In the genomic region with DNA sequence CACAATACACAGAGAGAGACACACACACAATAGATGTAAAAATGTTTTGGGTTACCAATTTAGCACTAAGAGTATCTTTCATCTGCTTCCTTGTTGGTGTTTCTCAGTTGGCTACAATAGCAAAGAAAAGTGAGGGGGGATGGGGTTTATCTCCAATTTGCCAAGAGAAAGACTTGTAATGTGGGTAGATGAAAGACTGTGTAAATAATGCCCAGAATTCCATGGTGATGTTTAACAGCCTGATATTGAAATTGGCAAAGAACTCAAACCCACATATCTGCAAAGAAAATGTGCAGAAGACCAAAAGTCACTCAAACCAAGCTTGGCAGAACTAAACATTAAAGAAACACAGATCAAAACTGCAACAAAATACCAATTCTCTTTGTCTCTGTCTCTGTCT, we compare ENCODE assay signal across 28 mouse cellular contexts. TPM values are rescaled to one million over a fixed set of nuclear protein-coding genes. Genes with fewer than 3 reads are reported as not detected.
DNase-seq lines count a peak whose midpoint lies in the region; ATAC-seq and TF ChIP-seq lines count a peak whose summit lies in the region.
"Had no signal": no experiment of that assay in that cellular context is flagged by ENCODE, and none has a peak within 500 bp of the region (broad histone marks: within the 10 kb centered on the region; RNA-seq: fewer than 3 reads in every experiment).

No protein-coding gene starts in this region.

- no peak for ATAC-seq in liver, embryonic 11.5 days (replicated peaks; ENCODE audit: low FRiP score)
- ATAC-seq: activated CD4-positive, CD25-positive, alpha-beta regulatory T cell, adult 4 months; forebrain, embryonic 14.5 days; forebrain, embryonic 16.5 days; Patski had no signal

- no peak for TF ChIP-seq CTCF in liver, adult 2 months (IDR thresholded peaks at IDR 0.05; ENCODE audit: low read depth, low read length)

- H3K4me3 ChIP-seq in liver, adult 2 months (ENCODE audit: insufficient read depth, low read depth, low read length), result no peak overlapping the region
- H3K4me3 ChIP-seq in liver, embryonic 11.5 days (ENCODE audit: low read depth, low read length), result no peak overlapping the region
- H3K4me3 ChIP-seq in forebrain, embryonic 10.5 days, result no peak overlapping the region
- H3K4me3 ChIP-seq: embryonic facial prominence, embryonic 10.5 days; embryonic facial prominence, embryonic 12.5 days; erythroblast, embryonic 14.5 days; forebrain, embryonic 12.5 days had no signal

- no peaks in the 10 kb centered on the region for H3K9me3 ChIP-seq in liver, embryonic 11.5 days (ENCODE audit: control insufficient read depth, low read length)
- no peaks in the 10 kb centered on the region for H3K9me3 ChIP-seq in forebrain, embryonic 10.5 days
- H3K9me3 ChIP-seq: embryonic facial prominence, embryonic 10.5 days; embryonic facial prominence, embryonic 12.5 days; forebrain, embryonic 12.5 days had no signal

- H3K4me2 ChIP-seq in liver, embryonic 11.5 days, result no peak overlapping the region
- H3K4me2 ChIP-seq: embryonic facial prominence, embryonic 12.5 days; forebrain, embryonic 12.5 days had no signal

- no peaks in the 10 kb centered on the region for H3K79me2 ChIP-seq in liver, adult 2 months (ENCODE audit: control insufficient read depth, insufficient read depth, low read length)

- H3K27me3 ChIP-seq in liver, adult 2 months (ENCODE audit: control insufficient read depth, insufficient read depth, low read length), result no peaks in the 10 kb centered on the region
- H3K27me3 ChIP-seq in liver, embryonic 11.5 days (replicated peaks; ENCODE audit: control insufficient read depth, insufficient read depth, low read length), result no peaks in the 10 kb centered on the region
- H3K27me3 ChIP-seq in forebrain, embryonic 10.5 days (ENCODE audit: poor library complexity, severe bottlenecking), result no peaks in the 10 kb centered on the region
- H3K27me3 ChIP-seq: embryonic facial prominence, embryonic 12.5 days; forebrain, embryonic 12.5 days; Patski had no signal

- H3K36me3 ChIP-seq in liver, adult 2 months (ENCODE audit: control insufficient read depth, insufficient read depth, low read length), result no peaks in the 10 kb centered on the region
- H3K36me3 ChIP-seq in liver, embryonic 11.5 days (ENCODE audit: control insufficient read depth, insufficient read depth, low read length), result no peaks in the 10 kb centered on the region
- no peaks in the 10 kb centered on the region for H3K36me3 ChIP-seq in forebrain, embryonic 10.5 days (replicated peaks)
- H3K36me3 ChIP-seq: embryonic facial prominence, embryonic 10.5 days; embryonic facial prominence, embryonic 12.5 days; forebrain, embryonic 12.5 days had no signal

- H3K9ac ChIP-seq in liver, adult 2 months (ENCODE audit: low read depth, low read length), result no peak overlapping the region
- no peak overlapping the region for H3K9ac ChIP-seq in liver, embryonic 11.5 days (ENCODE audit: low read depth, low read length)
- H3K9ac ChIP-seq: embryonic facial prominence, embryonic 12.5 days; forebrain, embryonic 12.5 days had no signal

- H3K27ac ChIP-seq in liver, adult 2 months (replicated peaks; ENCODE audit: insufficient read depth, low read depth, low read length), result peak overlapping the region; percentile 66
- no peak overlapping the region for H3K27ac ChIP-seq in liver, embryonic 11.5 days (ENCODE audit: low read depth, low read length)
- H3K27ac ChIP-seq in forebrain, embryonic 10.5 days, result no peak overlapping the region
- H3K27ac ChIP-seq: embryonic facial prominence, embryonic 10.5 days; embryonic facial prominence, embryonic 12.5 days; forebrain, embryonic 12.5 days had no signal

- peaks cover 19% of the 10 kb centered on the region for H3K4me1 ChIP-seq in liver, adult 2 months (ENCODE audit: control insufficient read depth, insufficient read depth, low read length)
- H3K4me1 ChIP-seq in liver, embryonic 11.5 days (replicated peaks; ENCODE audit: control insufficient read depth, insufficient read depth, low read length), result no peaks in the 10 kb centered on the region
- no peaks in the 10 kb centered on the region for H3K4me1 ChIP-seq in forebrain, embryonic 10.5 days
- H3K4me1 ChIP-seq: embryonic facial prominence, embryonic 10.5 days; embryonic facial prominence, embryonic 12.5 days; forebrain, embryonic 12.5 days had no signal

- peak; percentile 80 for DNase-seq in liver, adult 2 months (ENCODE audit: extremely low read depth, low read depth, low spot score)
- no peak for DNase-seq in liver, embryonic 11.5 days (ENCODE audit: low spot score)
- DNase-seq in NIH3T3 (ENCODE audit: low read depth), result peak; percentile 52
- DNase-seq in fibroblast of lung, adult 2 months (ENCODE audit: low read depth), result peak; percentile 49
- no peak for DNase-seq in forebrain, embryonic 10.5 days (ENCODE audit: extremely low spot score, low spot score)
- no peak for DNase-seq in frontal cortex, postnatal 25 days (ENCODE audit: low spot score in 2 of 2)
- DNase-seq: adrenal gland, adult 8-10 months; adrenal gland, postnatal 14 days; adrenal gland, postnatal 36 days; cerebellum, adult 11-12 months; cerebellum, adult 2 months; cerebellum, adult 9-10 months; cerebellum, postnatal 10 days; cerebellum, postnatal 25 days had no signal

- TF ChIP-seq POLR2A in liver, adult 2 months (IDR thresholded peaks at IDR 0.05; ENCODE audit: extremely low read depth, insufficient read depth, low read length), result no peak

RNA-seq across cellular contexts. Expression of gene Gm33543, which starts 3.6 kb away (rescaled TPM):
- 24.2 and 31.1 TPM in 2 replicates for total RNA-seq in liver, adult 2 months (2014; rRNA removed)
- 4.6 and 7.3 TPM in 2 replicates for polyA plus RNA-seq in liver, adult 2 months (2012; rRNA removed)
- polyA plus RNA-seq in liver, embryonic 11.5 days (2014; fragmentation: Nextera tagmentation; extraction: Ambion mirVana), result not detected in 2 replicates
- not detected in 2 replicates for polyA plus RNA-seq in forebrain, embryonic 10.5 days (2016; fragmentation: Nextera tagmentation; extraction: Ambion mirVana)
- total RNA-seq: adrenal gland, adult 18-20 months; adrenal gland, adult 8-10 months; adrenal gland, postnatal 36 days; ES-E14; MEL had no signal
- polyA plus RNA-seq: activated CD4-positive, CD25-positive, alpha-beta regulatory T cell, adult 4 months; C2C12; cerebellum, adult 2 months; embryonic facial prominence, embryonic 10.5 days; embryonic facial prominence, embryonic 12.5 days; embryonic facial prominence, embryonic 14.5 days; erythroblast, embryonic 14.5 days; forebrain, embryonic 12.5 days; forebrain, embryonic 14.5 days; forebrain, embryonic 16.5 days; frontal cortex, adult 2 months; Patski had no signal

Comparison
In these comparisons a context has a peak if more than half of its experiments do, and no peak if none do; other contexts are left out.
1. DNase-seq: peak in liver, adult 2 months (single experiment), NIH3T3 (single experiment) and fibroblast of lung, adult 2 months (single experiment); none in liver, embryonic 11.5 days (single experiment), forebrain, embryonic 10.5 days (single experiment) and frontal cortex, postnatal 25 days (0 of 2).